Mouse (Mus musculus): ENCODE measurements around the gene Spryd4.

DNA sequence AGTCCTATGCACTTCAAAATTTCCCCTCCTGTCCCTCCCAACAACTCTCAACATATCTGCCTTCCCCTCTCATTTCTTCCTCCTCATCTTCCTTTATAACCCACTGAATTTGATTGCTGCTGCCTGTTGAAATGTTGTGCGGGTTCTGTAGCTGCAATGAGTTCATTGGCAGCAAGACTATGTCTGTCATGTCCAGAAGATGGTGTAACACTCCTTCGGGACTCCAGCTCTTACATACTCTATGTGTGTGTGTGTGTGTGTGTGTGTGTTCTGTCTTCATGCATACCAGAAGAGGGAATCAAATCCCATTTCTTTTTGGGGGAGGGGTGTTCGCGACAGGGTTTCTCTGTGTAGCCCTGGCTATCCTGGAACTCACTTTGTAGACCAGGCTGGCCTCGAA, 3.4 kb upstream of the Spryd4 start:
- TF ChIP-seq GATA1 (IDR thresholded peaks at IDR 0.05; ENCODE audit: borderline replicate concordance, low read length), result no peak
- TF ChIP-seq FLI1 (IDR thresholded peaks at IDR 0.05; ENCODE audit: low read length), result no peak
